Mouse (Mus musculus) liver, adult 2 months (tissue): ENCODE results near the gene Ptprk. TPM values are rescaled to one million over a fixed set of nuclear protein-coding genes. Genes with fewer than 3 reads are reported as not detected.
A peak's percentile ranks its signal among the peaks of the same experiment; 100 is the strongest.

ENCODE experiments used
- DNase-seq: peaks from one replicate; pipeline ENCODE4 v3.0.0-alpha.2; 2011; ENCODE audit warnings: low read depth, low spot score; ENCODE audit errors: extremely low read depth
- H3K27ac ChIP-seq: fragments of 200-500 bp; replicated peaks from 2 replicates; pipeline ENCODE4 v1.5.1; 2012; ENCODE audit warnings: low read depth, mild to moderate bottlenecking, control low read depth, inconsistent platforms, low read length; ENCODE audit not compliant: insufficient read depth
- H3K27me3 ChIP-seq: fragments of 200-500 bp; 2 replicates; pipeline ENCODE4 v1.6.1; 2012; ENCODE audit warnings: mild to moderate bottlenecking, moderate library complexity, low read length, inconsistent platforms; ENCODE audit not compliant: control insufficient read depth, insufficient read depth
- H3K36me3 ChIP-seq: fragments of 200-500 bp; 2 replicates; pipeline ENCODE4 v1.6.1; 2012; ENCODE audit warnings: low read length, inconsistent platforms; ENCODE audit not compliant: control insufficient read depth, insufficient read depth
- H3K4me1 ChIP-seq: fragments of 200-500 bp; 2 replicates; pipeline ENCODE4 v1.6.1; 2011; ENCODE audit warnings: low read length; ENCODE audit not compliant: control insufficient read depth, insufficient read depth
- H3K4me3 ChIP-seq: fragments of 200-500 bp; 2 replicates; pipeline ENCODE4 v1.5.1; 2011; ENCODE audit warnings: low read depth, mild to moderate bottlenecking, control low read depth, low read length, moderate library complexity; ENCODE audit not compliant: insufficient read depth
- H3K79me2 ChIP-seq: fragments of 200-500 bp; 2 replicates; pipeline ENCODE4 v1.6.1; 2012; ENCODE audit warnings: inconsistent platforms, mild to moderate bottlenecking, low read length, moderate library complexity; ENCODE audit not compliant: control insufficient read depth, insufficient read depth
- H3K9ac ChIP-seq: fragments of 200-500 bp; 2 replicates; pipeline ENCODE4 v1.6.1; 2012; ENCODE audit warnings: low read depth, mild to moderate bottlenecking, control low read depth, inconsistent platforms, low read length
- CTCF ChIP-seq: fragments of 200-500 bp; IDR thresholded peaks from 2 replicates; pipeline ENCODE4 v1.5.1; 2011; ENCODE audit warnings: low read depth, low read length, control low read depth
- POLR2A ChIP-seq: fragments of 200-500 bp; IDR thresholded peaks from 2 replicates; pipeline ENCODE4 v1.6.1; 2011; ENCODE audit warnings: low read length, control low read depth; ENCODE audit not compliant: insufficient read depth; ENCODE audit errors: extremely low read depth
- WGBS: fragments of 180-500 bp; shearing (Covaris S2); methylation state at CpG from one replicate; pipeline ENCODE4 v1.1.7; 2018; 5-methylcytosine and 5-hydroxymethylcytosine counted together
- polyA plus RNA-seq: library from polyadenylated mRNA; depleted of rRNA; stranded (reverse); fragments of >200 nt; gene quantifications from 2 replicates; pipeline ENCODE4 v1.2.3, GENCODE M21; 2012
- total RNA-seq: library from RNA; depleted of rRNA; stranded (reverse); fragments of >200 nt; gene quantifications from 2 replicates; pipeline ENCODE4 v1.2.3, GENCODE M21; 2014

The Ptprk gene
- total and polyA plus RNA-seq, 2 experiments = 23.2 to 47.5 TPM

- 43% methylated on average over 4 of the region's 4 CpGs for WGBS
- no peak overlapping the region for H3K27ac ChIP-seq
Measured at GRCm38 (mm10) chr10:28133770-28134169, 59.1 kb downstream of the Ptprk start.

GRCm38 (mm10) chr10:28138399-28138798 lies 63.8 kb downstream of the Ptprk start:
- Histone ChIP-seq H3K36me3 (no peaks in the 10 kb centered on the region), H3K4me3 (no peak overlapping the region), H3K27ac (no peak overlapping the region), H3K27me3 (no peaks in the 10 kb centered on the region), H3K4me1 (peaks cover 3% of the 10 kb centered on the region), H3K79me2 (peaks cover 25% of the 10 kb centered on the region), H3K9ac (no peak overlapping the region)
- TF ChIP-seq POLR2A = no peak
- no peak for DNase-seq
- 81% methylated on average over 4 of the region's 4 CpGs for WGBS

More at GRCm38 (mm10) chr10:28133770-28134169, 59.1 kb downstream of the Ptprk start:
- no peaks in the 10 kb centered on the region; the same call in 1 of the 2 replicates for H3K4me1 ChIP-seq
- H3K9ac ChIP-seq = no peak overlapping the region
- TF ChIP-seq CTCF (no peak), POLR2A (no peak)
- H3K27me3 ChIP-seq = no peaks in the 10 kb centered on the region
- no peaks in the 10 kb centered on the region for H3K36me3 ChIP-seq
- H3K4me3 ChIP-seq = no peak overlapping the region
- H3K79me2 ChIP-seq = peaks cover 38% of the 10 kb centered on the region
- peak; percentile 41 for DNase-seq

GRCm38 (mm10) chr10:28144459-28144858 lies 69.8 kb downstream of the Ptprk start:
- Histone ChIP-seq H3K4me3 (no peak overlapping the region), H3K27ac (no peak overlapping the region), H3K9ac (no peak overlapping the region), H3K79me2 (peaks cover 16% of the 10 kb centered on the region; the same call in 1 of the 2 replicates), H3K4me1 (peaks cover 7% of the 10 kb centered on the region), H3K36me3 (no peaks in the 10 kb centered on the region), H3K27me3 (no peaks in the 10 kb centered on the region)
- WGBS = 93% methylated on average over 1 of the region's 1 CpGs
- TF ChIP-seq POLR2A (no peak), CTCF (no peak)
- DNase-seq = no peak

- DNase-seq = no peak
- Histone ChIP-seq H3K4me1 (peaks cover 7% of the 10 kb centered on the region), H3K79me2 (peaks cover 22% of the 10 kb centered on the region; the same call in 1 of the 2 replicates), H3K27ac (no peak overlapping the region), H3K9ac (no peak overlapping the region), H3K27me3 (no peaks in the 10 kb centered on the region), H3K4me3 (no peak overlapping the region), H3K36me3 (no peaks in the 10 kb centered on the region)
- TF ChIP-seq CTCF (no peak), POLR2A (no peak)
- 76% methylated on average over 5 of the region's 5 CpGs for WGBS
Measured at GRCm38 (mm10) chr10:28145326-28145725, 70.7 kb downstream of the Ptprk start.

GRCm38 (mm10) chr10:28155688-28156685 lies 81.4 kb downstream of the Ptprk start:
- no peak overlapping the region for H3K4me3 ChIP-seq
- 90% methylated on average over 20 of the region's 20 CpGs for WGBS
- no peak for DNase-seq
- no peaks in the 10 kb centered on the region for H3K27me3 ChIP-seq
- H3K9ac ChIP-seq = no peak overlapping the region
- H3K4me1 ChIP-seq = no peaks in the 10 kb centered on the region
- no peaks in the 10 kb centered on the region for H3K36me3 ChIP-seq
- peaks cover 10% of the 10 kb centered on the region for H3K79me2 ChIP-seq
- H3K27ac ChIP-seq = no peak overlapping the region
- TF ChIP-seq CTCF (no peak), POLR2A (no peak)

GRCm38 (mm10) chr10:28159716-28160115 lies 85.1 kb downstream of the Ptprk start:
- peaks cover 8% of the 10 kb centered on the region for H3K79me2 ChIP-seq
- no peaks in the 10 kb centered on the region for H3K36me3 ChIP-seq
- H3K4me3 ChIP-seq = no peak overlapping the region
- no peak for DNase-seq
- H3K4me1 ChIP-seq = peaks cover 4% of the 10 kb centered on the region; the same call in 1 of the 2 replicates
- TF ChIP-seq POLR2A = no peak
- no peak for TF ChIP-seq CTCF
- no peak overlapping the region for H3K27ac ChIP-seq
- H3K27me3 ChIP-seq = no peaks in the 10 kb centered on the region
- 92% methylated on average over 4 of the region's 4 CpGs for WGBS
- H3K9ac ChIP-seq = no peak overlapping the region
